Mouse (Mus musculus): ENCODE measurements around the gene Cbr2. TPM values are rescaled to one million over a fixed set of nuclear protein-coding genes. Genes with fewer than 3 reads are reported as not detected.

Gene Cbr2
- polyA plus RNA-seq, 1 experiment: 5.0 TPM

- no peak for DNase-seq (ENCODE audit: extremely low spot score in 1 of 2, low spot score in 1 of 2)
Measured at GRCm38 (mm10) chr11:120684086-120684485, 47.8 kb downstream of the Cbr2 start.

GRCm38 (mm10) chr11:120683536-120683935 is 48.4 kb downstream of the Cbr2 start:
- no peak for DNase-seq (ENCODE audit: extremely low spot score in 1 of 2, low spot score in 1 of 2)

GRCm38 (mm10) chr11:120682683-120683082 is 49.2 kb downstream of the Cbr2 start:
- no peak for DNase-seq (ENCODE audit: extremely low spot score in 1 of 2, low spot score in 1 of 2)

DNA sequence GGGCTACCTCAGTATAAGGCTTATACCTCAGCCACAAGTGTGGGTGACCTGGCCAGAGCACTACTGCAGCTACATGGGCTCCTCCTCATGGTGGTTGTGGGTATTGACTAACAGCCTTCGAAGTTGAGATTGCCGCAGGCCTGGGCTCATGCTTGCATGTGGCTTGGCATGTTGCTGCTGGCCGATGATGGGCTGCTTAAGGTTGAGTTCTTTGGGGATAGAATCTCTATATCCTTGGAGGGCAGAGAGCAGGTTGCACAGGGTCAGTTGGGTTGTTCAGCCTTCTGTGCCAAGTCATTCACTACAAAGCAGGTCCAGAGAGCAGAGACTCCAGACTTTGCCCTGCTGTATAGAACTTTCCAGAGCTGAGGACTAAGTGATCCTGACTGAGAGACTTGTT is 52.0 kb downstream of the Cbr2 start:
- DNase-seq (ENCODE audit: extremely low spot score in 1 of 2, low spot score in 1 of 2): no peak

Other genes starting within 250 kb of the Cbr2 start
- 94.2 TPM in 2 replicates for gene Mrpl12, start 247.5 kb downstream of the Cbr2 start, polyA plus RNA-seq (2012; rRNA removed)
- gene Slc25a10, start 240.3 kb downstream of the Cbr2 start, polyA plus RNA-seq (2012; rRNA removed): 30.6 and 35.8 TPM in 2 replicates
- 0.42 and 0.54 TPM in 2 replicates for gene Gcgr, start 201.4 kb downstream of the Cbr2 start, polyA plus RNA-seq (2012; rRNA removed)
- 153 and 174 TPM in 2 replicates for gene Mcrip1, start 182.4 kb downstream of the Cbr2 start, polyA plus RNA-seq (2012; rRNA removed)
- not detected in 2 replicates for gene Ppp1r27, start 181.0 kb downstream of the Cbr2 start, polyA plus RNA-seq (2012; rRNA removed)
- 103 and 109 TPM in 2 replicates for gene P4hb, start 158.9 kb downstream of the Cbr2 start, polyA plus RNA-seq (2012; rRNA removed)
- 408 and 428 TPM in 2 replicates for gene Arhgdia, start 150.5 kb downstream of the Cbr2 start, polyA plus RNA-seq (2012; rRNA removed)
- 46.3 and 53.0 TPM in 2 replicates for gene Alyref, start 133.7 kb downstream of the Cbr2 start, polyA plus RNA-seq (2012; rRNA removed)
- gene Anapc11, start 133.7 kb downstream of the Cbr2 start, polyA plus RNA-seq (2012; rRNA removed): 143 and 170 TPM in 2 replicates
- 0.84 and 1.2 TPM in 2 replicates for gene Npb, start 123.6 kb downstream of the Cbr2 start, polyA plus RNA-seq (2012; rRNA removed)
- 252 and 254 TPM in 2 replicates for gene Pcyt2, start 114.2 kb downstream of the Cbr2 start, polyA plus RNA-seq (2012; rRNA removed)
- 99.4 and 101 TPM in 2 replicates for gene Sirt7, start 106.9 kb downstream of the Cbr2 start, polyA plus RNA-seq (2012; rRNA removed)
- gene Mafg, start 98.5 kb downstream of the Cbr2 start, polyA plus RNA-seq (2012; rRNA removed): 79.9 and 84.5 TPM in 2 replicates
- gene Pycr1, start 88.3 kb downstream of the Cbr2 start, polyA plus RNA-seq (2012; rRNA removed): 3.2 and 3.7 TPM in 2 replicates
- gene Myadml2, start 84.0 kb downstream of the Cbr2 start, polyA plus RNA-seq (2012; rRNA removed): 4.7 and 5.6 TPM in 2 replicates
- gene Notum, start 70.9 kb downstream of the Cbr2 start, polyA plus RNA-seq (2012; rRNA removed): 8.4 and 8.6 TPM in 2 replicates
- gene Aspscr1, start 59.1 kb downstream of the Cbr2 start, polyA plus RNA-seq (2012; rRNA removed): 45.1 and 51.8 TPM in 2 replicates
- gene Cenpx, start 18.4 kb downstream of the Cbr2 start, polyA plus RNA-seq (2012; rRNA removed): 34.0 and 37.4 TPM in 2 replicates
- 111 and 130 TPM in 2 replicates for gene Lrrc45, start 18.2 kb downstream of the Cbr2 start, polyA plus RNA-seq (2012; rRNA removed)
- gene Rac3, start 10.6 kb downstream of the Cbr2 start, polyA plus RNA-seq (2012; rRNA removed): 65.0 and 73.7 TPM in 2 replicates
- 24.2 and 25.6 TPM in 2 replicates for gene Dcxr, start 4.8 kb downstream of the Cbr2 start, polyA plus RNA-seq (2012; rRNA removed)
- 1.3 and 2.2 TPM in 2 replicates for gene Hmga1b, start 30.7 kb upstream of the Cbr2 start, polyA plus RNA-seq (2012; rRNA removed)
- gene Rfng, start 52.1 kb upstream of the Cbr2 start, polyA plus RNA-seq (2012; rRNA removed): 88.6 and 97.4 TPM in 2 replicates
- 222 and 229 TPM in 2 replicates for gene Gps1, start 52.2 kb upstream of the Cbr2 start, polyA plus RNA-seq (2012; rRNA removed)
- 45.1 and 45.7 TPM in 2 replicates for gene Dus1l, start 64.3 kb upstream of the Cbr2 start, polyA plus RNA-seq (2012; rRNA removed)
- 271 and 272 TPM in 2 replicates for gene Fasn, start 92.4 kb upstream of the Cbr2 start, polyA plus RNA-seq (2012; rRNA removed)
- 11.3 and 12.8 TPM in 2 replicates for gene Ccdc57, start 200.8 kb upstream of the Cbr2 start, polyA plus RNA-seq (2012; rRNA removed)
- 3.2 and 3.9 TPM in 2 replicates for gene Slc16a3, start 216.4 kb upstream of the Cbr2 start, polyA plus RNA-seq (2012; rRNA removed)

Measured in frontal cortex, adult 2 months (tissue).